Mouse (Mus musculus) limb, embryonic 13.5 days (tissue): ENCODE measurements around the gene Zc2hc1b. TPM values are rescaled to one million over a fixed set of nuclear protein-coding genes. Genes with fewer than 3 reads are reported as not detected.

ENCODE experiments used
- ATAC-seq: fragments of 200-750 bp; cut with Nextera tagmentation; 2 replicates; pipeline ENCODE4 v1.8.0; 2017; ENCODE audit warnings: low read depth, moderate number of reproducible peaks, moderate TSS enrichment; ENCODE audit not compliant: low FRiP score
- H3K27ac ChIP-seq: fragments of 300-500 bp; sonication (generic); 2 replicates; pipeline ENCODE4 v1.5.1; 2015; ENCODE audit warnings: inconsistent platforms, mild to moderate bottlenecking, moderate library complexity
- H3K27me3 ChIP-seq: fragments of 300-500 bp; sonication (generic); 2 replicates; pipeline ENCODE4 v1.6.1; 2015; ENCODE audit warnings: mild to moderate bottlenecking, inconsistent platforms
- H3K36me3 ChIP-seq: fragments of 300-500 bp; sonication (generic); 2 replicates; pipeline ENCODE4 v1.6.1; 2015; ENCODE audit warnings: inconsistent platforms, mild to moderate bottlenecking, moderate library complexity
- H3K4me1 ChIP-seq: fragments of 300-500 bp; sonication (generic); 2 replicates; pipeline ENCODE4 v1.6.1; 2015; ENCODE audit warnings: inconsistent platforms
- H3K4me2 ChIP-seq: fragments of 300-500 bp; sonication (generic); replicated peaks from 2 replicates; pipeline ENCODE4 v1.6.1; 2015; ENCODE audit warnings: inconsistent platforms, mild to moderate bottlenecking, moderate library complexity
- H3K4me3 ChIP-seq: fragments of 300-500 bp; sonication (generic); 2 replicates; pipeline ENCODE4 v1.5.1; 2015; ENCODE audit warnings: moderate library complexity, mild to moderate bottlenecking, inconsistent platforms
- H3K9ac ChIP-seq: fragments of 300-500 bp; sonication (generic); 2 replicates; pipeline ENCODE4 v1.6.1; 2015; ENCODE audit warnings: mild to moderate bottlenecking, inconsistent platforms
- H3K9me3 ChIP-seq: fragments of 300-500 bp; sonication (generic); 2 replicates; pipeline ENCODE4 v1.6.1; 2016; ENCODE audit warnings: inconsistent platforms
- WGBS: fragments of 180-500 bp; shearing (Covaris S2); methylation state at CpG from one replicate; pipeline ENCODE4 v1.1.7; 2015; 5-methylcytosine and 5-hydroxymethylcytosine counted together
- polyA plus RNA-seq: library from polyadenylated mRNA; unstranded; fragments of >200 nt; fragmentation: Nextera tagmentation; extraction: Ambion mirVana; gene quantifications from 2 replicates; pipeline ENCODE4 v1.2.1, GENCODE M21; 2015

The Zc2hc1b gene
- polyA plus RNA-seq, 1 experiment from 2014 or later = not detected

DNA sequence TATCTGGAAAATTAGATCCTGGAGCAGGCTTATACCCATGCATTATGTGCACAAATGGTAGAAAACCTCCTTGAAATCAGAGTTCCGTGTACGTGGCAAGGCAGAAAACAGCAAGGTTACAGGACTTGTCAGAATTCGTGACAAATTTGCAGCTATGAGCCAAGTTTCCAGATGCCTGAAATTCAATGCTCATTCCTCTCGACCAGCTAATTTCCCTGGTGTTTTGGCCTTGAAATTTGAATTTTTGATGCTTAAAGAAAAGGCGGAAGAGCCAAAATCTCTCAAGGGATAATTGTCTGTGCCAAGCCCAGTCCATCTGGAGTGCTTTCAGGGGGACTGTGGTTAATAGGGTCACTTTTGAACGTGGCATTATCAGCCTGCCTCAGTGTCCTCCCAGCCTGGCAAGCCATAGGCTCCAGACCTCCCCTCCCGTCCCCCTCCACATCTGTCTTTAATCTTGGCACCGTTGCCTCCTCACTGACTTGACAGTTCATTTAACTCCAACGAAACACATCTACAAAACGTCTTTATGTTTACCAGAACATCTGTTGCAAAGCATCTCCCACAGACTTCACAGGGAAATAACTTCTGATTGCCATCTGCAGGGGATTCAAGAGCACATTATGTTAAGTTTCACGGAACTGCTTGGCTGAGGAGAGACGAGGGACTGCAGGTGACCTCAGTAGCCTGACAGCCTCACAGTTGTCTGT is 6.9 kb downstream of the Zc2hc1b start:
- H3K4me2 ChIP-seq = peak overlapping the region; percentile 27; the same call in 1 of the 2 replicates
- H3K36me3 ChIP-seq = 0 out of 2 replicates have a peak, but pooled peaks cover under 1% of the 10 kb centered on the region
- no peaks in the 10 kb centered on the region for H3K27me3 ChIP-seq
- H3K4me1 ChIP-seq = peaks cover 43% of the 10 kb centered on the region
- no peaks in the 10 kb centered on the region for H3K9me3 ChIP-seq
- peak; percentile 70 for ATAC-seq
- WGBS = 11% methylated on average over 12 of the region's 12 CpGs
- peak overlapping the region; percentile 33 for H3K27ac ChIP-seq
- H3K9ac ChIP-seq = no peak overlapping the region
- no peak overlapping the region for H3K4me3 ChIP-seq

DNA sequence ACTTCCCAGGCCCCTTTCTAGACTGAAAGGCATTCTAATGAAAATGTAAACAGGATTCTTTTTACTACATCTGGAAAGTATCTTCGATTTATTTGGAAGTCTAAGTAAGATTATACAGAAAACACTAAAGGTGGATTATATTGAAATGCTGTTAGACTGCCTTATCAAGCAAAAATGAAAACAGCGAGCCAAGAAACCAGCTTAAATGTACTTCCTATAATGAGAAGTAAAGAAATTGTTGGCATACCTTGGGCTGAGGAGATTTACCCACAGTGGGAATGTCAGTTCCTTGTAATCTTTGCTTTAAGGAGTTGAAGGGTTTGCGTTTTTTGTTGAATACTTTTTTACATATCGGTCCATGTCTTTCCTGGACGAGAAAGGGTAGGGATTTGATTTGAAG is 9.4 kb downstream of the Zc2hc1b start:
- Histone ChIP-seq H3K4me2 (no peak overlapping the region), H3K27me3 (no peaks in the 10 kb centered on the region)
- 71% methylated on average over 5 of the region's 5 CpGs for WGBS

DNA sequence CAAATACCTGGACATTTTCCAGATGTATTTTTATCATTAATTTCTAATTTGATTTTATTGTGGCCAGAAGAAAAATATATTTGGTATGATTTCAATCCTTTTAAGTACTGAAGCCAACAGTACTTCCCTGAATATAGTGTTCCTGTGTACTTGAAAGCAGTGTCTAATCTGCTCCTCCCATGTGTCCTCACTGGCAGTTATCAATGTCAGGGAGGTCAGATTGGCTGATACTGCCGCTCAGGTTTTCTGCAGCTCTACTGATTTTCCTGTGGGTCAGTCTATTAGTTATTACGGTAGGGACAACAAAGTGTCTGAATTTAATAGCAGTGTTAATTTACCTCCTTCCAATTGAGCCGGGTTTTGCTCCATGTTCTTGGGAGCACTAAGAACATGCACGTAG is 15.8 kb downstream of the Zc2hc1b start:
- Histone ChIP-seq H3K9ac (no peak overlapping the region), H3K36me3 (no peaks in the 10 kb centered on the region), H3K4me1 (no peaks in the 10 kb centered on the region), H3K4me3 (no peak overlapping the region), H3K4me2 (no peak overlapping the region), H3K27ac (no peak overlapping the region), H3K27me3 (no peaks in the 10 kb centered on the region), H3K9me3 (peaks cover 5% of the 10 kb centered on the region)
- WGBS = 69% methylated on average over 4 of the region's 4 CpGs
- no peak for ATAC-seq

More for the DNA sequence above, 9.4 kb downstream of the Zc2hc1b start:
- Histone ChIP-seq H3K9ac (no peak overlapping the region), H3K36me3 (no peaks in the 10 kb centered on the region), H3K9me3 (peaks cover 5% of the 10 kb centered on the region; the same call in 1 of the 2 replicates), H3K27ac (0 out of 2 replicates have a peak overlapping the region, but pooled peaks have one; percentile 10), H3K4me3 (no peak overlapping the region), H3K4me1 (peaks cover 40% of the 10 kb centered on the region)
- ATAC-seq = no peak

DNA sequence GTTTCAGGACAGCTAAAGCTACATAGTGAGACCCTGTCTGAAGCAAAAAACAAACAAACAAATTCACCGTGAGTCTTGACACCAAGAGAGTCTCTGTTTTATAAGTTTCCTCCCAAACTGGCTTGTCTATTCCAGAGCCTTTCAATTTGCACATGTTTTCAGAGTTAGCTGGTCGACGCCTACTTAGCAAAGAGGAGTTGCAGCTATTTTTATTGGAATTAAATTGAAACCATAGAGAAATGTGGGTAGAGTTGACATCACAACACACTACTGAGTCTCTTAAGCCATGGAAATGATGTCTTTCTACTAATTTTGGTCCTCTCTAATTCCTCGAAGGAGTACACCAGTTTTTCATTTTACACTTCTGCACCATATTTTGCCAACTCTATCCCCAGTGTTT is 16.9 kb downstream of the Zc2hc1b start:
- no peaks in the 10 kb centered on the region for H3K27me3 ChIP-seq
- no peaks in the 10 kb centered on the region for H3K4me1 ChIP-seq
- WGBS = 78% methylated on average over 4 of the region's 4 CpGs
- H3K36me3 ChIP-seq = no peaks in the 10 kb centered on the region
- H3K9ac ChIP-seq = no peak overlapping the region
- peaks cover 5% of the 10 kb centered on the region for H3K9me3 ChIP-seq
- no peak overlapping the region for H3K4me3 ChIP-seq
- H3K4me2 ChIP-seq = no peak overlapping the region
- H3K27ac ChIP-seq = no peak overlapping the region
- ATAC-seq = no peak

DNA sequence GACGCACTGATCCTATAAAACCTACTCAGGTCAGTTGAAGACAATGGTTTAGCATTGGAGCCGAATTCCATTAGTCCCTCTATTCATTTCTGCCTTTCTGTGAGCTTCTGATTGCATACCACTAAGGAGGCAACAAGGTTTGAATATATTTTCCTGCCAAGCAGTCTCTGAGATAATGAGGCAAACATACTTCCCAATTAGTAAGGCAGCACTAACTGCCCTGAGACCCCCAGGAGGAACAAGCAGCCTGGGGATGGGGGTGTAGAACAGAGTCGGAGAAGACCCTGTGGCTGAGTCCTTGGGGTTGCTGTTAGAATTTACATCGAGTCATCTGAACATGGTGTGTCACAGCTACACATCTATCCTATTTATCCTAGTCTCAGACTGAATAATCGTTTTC is 22.4 kb downstream of the Zc2hc1b start:
- Histone ChIP-seq H3K36me3 (no peaks in the 10 kb centered on the region), H3K9me3 (no peaks in the 10 kb centered on the region; the same call in 1 of the 2 replicates), H3K4me3 (no peak overlapping the region), H3K27ac (no peak overlapping the region), H3K27me3 (no peaks in the 10 kb centered on the region), H3K4me2 (no peak overlapping the region), H3K9ac (no peak overlapping the region), H3K4me1 (0 out of 2 replicates have a peak, but pooled peaks cover 7% of the 10 kb centered on the region)
- no peak for ATAC-seq
- 79% methylated on average over 5 of the region's 5 CpGs for WGBS

DNA sequence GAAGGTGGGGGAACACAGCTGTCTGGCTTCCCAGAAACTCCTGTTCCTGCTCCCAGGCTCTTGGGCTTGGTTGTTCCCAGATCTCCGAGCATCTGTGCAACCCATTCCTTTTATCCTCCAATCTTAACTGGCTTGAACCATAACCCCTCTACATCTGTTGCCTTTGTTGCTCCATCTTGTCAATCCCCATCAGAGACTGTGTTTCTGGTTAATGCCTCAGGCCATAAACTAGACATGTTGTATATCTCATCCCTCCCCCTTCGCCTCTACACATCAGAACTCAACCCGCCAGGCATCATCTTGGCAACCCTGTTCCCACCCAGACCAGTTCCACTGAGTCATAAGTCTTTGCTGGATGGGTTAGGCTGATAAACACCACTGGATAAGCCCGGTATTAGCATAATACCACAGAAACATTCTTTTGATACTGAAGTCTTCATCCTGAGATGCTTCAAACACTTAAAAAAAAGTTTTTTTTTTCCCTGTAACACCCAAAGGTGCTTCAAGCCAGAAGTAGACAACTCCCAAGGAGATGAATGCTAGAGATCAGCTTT is 24.9 kb downstream of the Zc2hc1b start:
- Histone ChIP-seq H3K4me2 (no peak overlapping the region), H3K27ac (no peak overlapping the region), H3K4me3 (no peak overlapping the region), H3K36me3 (no peaks in the 10 kb centered on the region), H3K27me3 (no peaks in the 10 kb centered on the region), H3K9ac (no peak overlapping the region), H3K4me1 (peaks cover 11% of the 10 kb centered on the region; the same call in 1 of the 2 replicates), H3K9me3 (no peaks in the 10 kb centered on the region; the same call in 1 of the 2 replicates)
- no peak for ATAC-seq
- 72% methylated on average over 4 of the region's 4 CpGs for WGBS

DNA sequence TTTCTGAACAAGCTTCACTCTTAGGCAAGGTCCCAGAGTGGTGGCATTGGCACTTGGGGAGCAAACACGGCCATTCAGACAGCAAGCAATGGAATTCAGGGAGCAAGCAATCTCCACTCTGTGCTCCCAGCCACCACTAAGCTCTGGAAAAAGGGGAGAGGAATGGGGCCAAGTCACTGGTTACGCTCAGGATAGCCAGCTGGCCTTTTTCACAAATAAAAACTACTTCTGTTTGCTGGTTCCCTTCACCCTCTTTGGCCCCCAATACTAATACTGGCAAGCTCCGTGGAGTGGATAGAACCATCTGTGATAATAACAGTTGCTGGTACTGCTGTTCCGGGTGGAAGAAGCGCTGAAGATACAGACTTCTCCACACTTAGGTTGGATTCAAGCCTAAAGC is 26.5 kb downstream of the Zc2hc1b start:
- WGBS = 80% methylated on average over 5 of the region's 5 CpGs
- no peaks in the 10 kb centered on the region for H3K9me3 ChIP-seq
- H3K4me1 ChIP-seq = peaks cover 11% of the 10 kb centered on the region; the same call in 1 of the 2 replicates
- ATAC-seq = no peak
- no peaks in the 10 kb centered on the region for H3K27me3 ChIP-seq
- no peak overlapping the region for H3K9ac ChIP-seq
- H3K4me2 ChIP-seq = no peak overlapping the region
- no peak overlapping the region for H3K4me3 ChIP-seq
- H3K27ac ChIP-seq = no peak overlapping the region
- no peaks in the 10 kb centered on the region for H3K36me3 ChIP-seq

DNA sequence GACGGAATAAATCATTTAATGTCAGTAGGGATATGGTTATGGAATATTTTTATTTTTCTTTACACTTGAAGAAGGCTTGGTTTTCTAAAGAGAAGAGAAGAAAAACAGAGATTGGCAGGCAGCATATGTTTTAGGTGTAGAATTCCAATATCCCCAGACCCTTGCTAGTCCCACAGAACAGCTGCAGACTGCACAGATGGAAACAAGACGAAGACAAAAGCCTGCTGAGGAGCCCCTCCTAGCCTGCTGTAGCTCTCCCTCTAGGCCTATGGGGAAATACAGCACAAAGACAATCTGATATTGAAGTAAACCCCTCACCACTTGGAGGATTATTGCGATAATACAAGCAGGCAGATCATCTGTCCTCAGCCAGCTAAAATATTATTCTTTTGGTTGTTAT is 27.4 kb downstream of the Zc2hc1b start:
- 64% methylated on average over 3 of the region's 3 CpGs for WGBS

DNA sequence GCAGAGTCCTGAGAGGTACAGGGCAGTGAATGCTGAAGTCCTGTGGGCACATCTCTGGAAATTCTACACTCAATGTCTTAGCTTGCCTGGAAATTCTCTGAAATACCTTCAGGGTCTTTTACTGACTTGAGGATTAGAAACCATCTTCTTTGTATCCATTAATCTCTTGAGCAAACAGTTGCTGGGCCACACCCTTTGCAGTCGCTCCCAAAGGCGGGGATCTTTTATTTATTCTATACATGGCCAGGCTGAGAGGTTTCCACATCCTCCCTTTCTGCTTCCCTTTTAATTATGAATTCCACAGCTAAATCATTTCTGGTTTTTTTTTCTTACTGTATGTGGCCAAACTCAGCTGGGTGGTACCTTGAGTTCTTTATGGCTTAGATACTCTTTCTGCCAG is 37.4 kb downstream of the Zc2hc1b start:
- H3K9me3 ChIP-seq = no peaks in the 10 kb centered on the region
- H3K4me3 ChIP-seq = no peak overlapping the region
- no peaks in the 10 kb centered on the region for H3K27me3 ChIP-seq
- H3K27ac ChIP-seq = no peak overlapping the region
- whole genome bisulfite sequencing = 76% methylated on average over 2 of the region's 2 CpGs
- no peaks in the 10 kb centered on the region for H3K36me3 ChIP-seq
- no peak overlapping the region for H3K4me2 ChIP-seq
- ATAC-seq = no peak
- no peaks in the 10 kb centered on the region for H3K4me1 ChIP-seq
- H3K9ac ChIP-seq = no peak overlapping the region

More for the DNA sequence above, 27.4 kb downstream of the Zc2hc1b start:
- Histone ChIP-seq H3K36me3 (no peaks in the 10 kb centered on the region), H3K27me3 (no peaks in the 10 kb centered on the region), H3K27ac (no peak overlapping the region), H3K9ac (no peak overlapping the region), H3K4me3 (no peak overlapping the region), H3K9me3 (no peaks in the 10 kb centered on the region), H3K4me1 (peaks cover 11% of the 10 kb centered on the region; the same call in 1 of the 2 replicates), H3K4me2 (no peak overlapping the region)
- ATAC-seq = peak; percentile 82

DNA sequence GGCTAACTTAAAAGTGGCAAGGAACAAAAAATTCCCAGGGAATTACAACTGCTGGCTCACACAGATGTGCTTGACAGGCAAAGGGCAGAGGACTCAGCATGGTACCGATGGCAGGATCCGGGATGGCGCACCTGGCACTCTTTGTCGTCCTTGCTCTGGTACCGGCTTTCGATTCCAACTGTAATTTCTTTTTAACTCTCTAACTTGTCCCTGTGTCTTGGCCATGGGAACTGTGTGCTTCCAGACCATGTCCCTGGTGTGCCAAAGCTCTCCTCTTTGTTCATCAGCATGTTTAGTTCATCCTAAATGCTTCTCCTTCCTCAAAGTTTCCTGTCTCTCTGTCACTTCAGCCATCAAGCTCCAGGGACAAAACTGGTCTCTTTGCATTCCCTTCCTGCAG is 39.9 kb downstream of the Zc2hc1b start:
- no peaks in the 10 kb centered on the region for H3K4me1 ChIP-seq
- ATAC-seq = no peak
- WGBS = 93% methylated on average over 6 of the region's 6 CpGs
- no peak overlapping the region for H3K4me2 ChIP-seq
- no peak overlapping the region for H3K4me3 ChIP-seq
- H3K9me3 ChIP-seq = no peaks in the 10 kb centered on the region
- H3K36me3 ChIP-seq = no peaks in the 10 kb centered on the region
- H3K9ac ChIP-seq = no peak overlapping the region
- no peak overlapping the region for H3K27ac ChIP-seq
- no peaks in the 10 kb centered on the region for H3K27me3 ChIP-seq

DNA sequence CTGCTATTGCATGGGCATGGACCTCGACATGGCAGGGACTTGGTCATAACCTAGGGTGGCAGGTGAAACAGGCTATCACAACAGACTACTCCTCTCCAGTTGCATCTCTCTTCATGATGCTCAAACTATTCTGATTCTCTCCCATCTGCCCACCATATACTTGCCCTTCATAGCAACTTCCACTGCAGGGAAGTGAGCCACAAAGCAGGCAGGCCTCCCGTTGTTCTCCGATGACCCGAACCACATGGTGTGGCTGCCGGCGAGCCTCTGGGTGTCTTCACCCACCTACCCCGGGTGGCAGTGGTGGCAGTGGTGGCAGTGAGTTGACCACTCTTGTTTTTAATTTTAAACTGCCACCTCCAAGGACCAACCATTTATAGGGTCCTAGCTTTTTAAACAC is 42.1 kb downstream of the Zc2hc1b start:
- Histone ChIP-seq H3K9ac (no peak overlapping the region), H3K9me3 (no peaks in the 10 kb centered on the region), H3K27ac (no peak overlapping the region), H3K4me3 (no peak overlapping the region), H3K4me2 (no peak overlapping the region), H3K4me1 (no peaks in the 10 kb centered on the region), H3K27me3 (no peaks in the 10 kb centered on the region), H3K36me3 (no peaks in the 10 kb centered on the region)
- 89% methylated on average over 7 of the region's 7 CpGs for WGBS
- ATAC-seq = no peak

DNA sequence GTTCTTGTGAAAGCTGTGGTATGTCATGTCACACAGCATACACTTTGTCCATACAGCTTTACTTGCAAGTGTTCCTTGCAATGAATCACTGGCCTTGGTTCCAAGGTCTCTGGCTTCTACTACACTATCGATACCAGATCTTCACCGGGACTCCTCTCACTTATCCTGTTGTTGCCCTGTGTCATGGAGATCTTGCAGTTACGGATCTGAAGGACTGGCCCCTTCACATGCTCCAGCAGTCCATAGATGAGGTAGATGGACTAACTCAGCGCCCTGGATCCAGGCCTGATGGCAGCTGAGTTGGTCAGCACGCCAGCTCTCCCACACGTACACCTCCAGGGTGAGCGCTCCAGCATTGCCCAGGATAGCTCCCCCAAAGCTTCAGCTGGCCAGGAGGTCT is 42.5 kb downstream of the Zc2hc1b start:
- H3K4me2 ChIP-seq = no peak overlapping the region
- no peaks in the 10 kb centered on the region for H3K9me3 ChIP-seq
- no peaks in the 10 kb centered on the region for H3K36me3 ChIP-seq
- H3K4me3 ChIP-seq = no peak overlapping the region
- H3K27ac ChIP-seq = no peak overlapping the region
- ATAC-seq = no peak
- H3K27me3 ChIP-seq = no peaks in the 10 kb centered on the region
- no peaks in the 10 kb centered on the region for H3K4me1 ChIP-seq
- no peak overlapping the region for H3K9ac ChIP-seq
- 92% methylated on average over 7 of the region's 7 CpGs for WGBS
